Mouse (Mus musculus): ENCODE measurements at regions not wholly inside any gene's neighbourhood (a gene's known extent, or its start where the extent isn't known, plus 50 kb on each side); places are given as distances from the start of the nearest gene placed in this dataset.

GRCm38 (mm10) chr1:113194116-113194812 is 1329.5 kb upstream of the Dsel start:
- Histone ChIP-seq H3K4me3 (no peak overlapping the region), H3K27ac (no peak overlapping the region)
- DNase-seq (ENCODE audit: extremely low spot score in 1 of 2, low spot score in 2 of 2), result no peak
- intact Hi-C loops (cut with DNase I), result no loop called here
- TF ChIP-seq CTCF (IDR thresholded peaks at IDR 0.05), result no peak

DNA sequence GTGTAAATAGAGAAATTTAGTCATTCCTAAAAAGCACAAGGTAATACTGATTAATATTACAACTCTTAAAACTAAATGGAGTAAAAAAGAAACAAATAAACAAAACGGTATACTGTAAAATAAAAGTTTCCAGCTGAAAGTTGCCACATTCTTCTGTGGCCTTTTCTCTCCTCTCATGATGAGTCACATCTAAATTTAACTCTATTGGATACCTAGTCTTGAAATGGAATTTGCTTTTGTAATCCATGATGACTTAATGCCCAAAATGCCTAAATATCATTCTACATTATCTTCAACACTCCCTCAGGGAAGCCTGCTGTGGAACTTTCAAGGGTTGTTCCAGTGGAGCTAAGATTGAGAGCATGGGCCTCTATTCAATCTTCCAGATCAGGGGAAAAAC is 1298.5 kb upstream of the Dsel start:
- intact Hi-C loops (cut with DNase I), result no loop called here
- Histone ChIP-seq H3K4me3 (no peak overlapping the region), H3K27ac (no peak overlapping the region)
- no peak for TF ChIP-seq CTCF (IDR thresholded peaks at IDR 0.05)
- no peak for DNase-seq (ENCODE audit: extremely low spot score in 1 of 2, low spot score in 2 of 2)
